ENCODE assay signal across 21 mouse cellular contexts in genomic region chr1:193508271-193508670, GRCm38 (mm10).
DNase-seq lines count a peak whose midpoint lies in the region; ATAC-seq lines count a peak whose summit lies in the region.
"Had no signal": no experiment of that assay in that cellular context is flagged by ENCODE, and none has a peak within 500 bp of the region (broad histone marks: within the 10 kb centered on the region; RNA-seq: fewer than 3 reads in every experiment).

No protein-coding gene starts in this region.

- H3K27me3 ChIP-seq in heart, embryonic 16.5 days (ENCODE audit: control insufficient read depth, insufficient read depth, low read length): no peaks in the 10 kb centered on the region
- H3K27me3 ChIP-seq in limb, embryonic 10.5 days (ENCODE audit: low read depth, poor library complexity, severe bottlenecking): 0 out of 2 replicates have a peak, but pooled peaks cover 17% of the 10 kb centered on the region
- H3K27me3 ChIP-seq: neural tube, embryonic 13.5 days had no signal

- no peak for DNase-seq in heart, postnatal 36 days
- DNase-seq in urinary bladder, postnatal 14 days (ENCODE audit: low spot score): peak; percentile 62
- no peak for DNase-seq in urinary bladder, postnatal 10 days (ENCODE audit: low spot score)
- DNase-seq in limb, embryonic 10.5 days (ENCODE audit: low spot score): no peak
- DNase-seq in cerebellum, postnatal 36 days: no peak
- DNase-seq in adrenal gland, postnatal 10 days: no peak
- no peak for DNase-seq in B cell, adult 2 months
- DNase-seq: adrenal gland, postnatal 14 days; cerebellum, adult 8-10 months; embryo, embryonic 11 days; gastrocnemius, postnatal 36 days; heart, postnatal 4 days; kidney, adult 18-20 months; liver; lung, postnatal 14 days; thymus, postnatal 25 days had no signal

- no peak overlapping the region for H3K4me2 ChIP-seq in heart, embryonic 16.5 days (ENCODE audit: low read depth, low read length)
- H3K4me2 ChIP-seq: heart, embryonic 11.5 days; neural tube, embryonic 13.5 days had no signal

- ATAC-seq in heart, embryonic 16.5 days (replicated peaks; ENCODE audit: extremely low read depth, insufficient read depth, low FRiP score): no peak; the same call in 1 of the 2 replicates

- H3K9me3 ChIP-seq in heart, embryonic 16.5 days (replicated peaks; ENCODE audit: control insufficient read depth, low read length): no peaks in the 10 kb centered on the region
- H3K9me3 ChIP-seq in limb, embryonic 10.5 days (replicated peaks): no peaks in the 10 kb centered on the region
- H3K9me3 ChIP-seq: G1E; neural tube, embryonic 13.5 days had no signal

- no peak overlapping the region for H3K9ac ChIP-seq in heart, embryonic 16.5 days (ENCODE audit: low read length)
- H3K9ac ChIP-seq: neural tube, embryonic 13.5 days had no signal

- intact Hi-C loops in heart, postnatal 36 days (cut with DNase I): loop anchor here (10.0 kb wide), 1 partner anchor 197 kb away; no protein-coding TSS in a partner anchor

- 0 out of 2 replicates have a peak overlapping the region, but pooled peaks have one; percentile 21 for H3K27ac ChIP-seq in heart, embryonic 16.5 days (ENCODE audit: low read length)
- peak overlapping the region; percentile 64; the same call in 1 of the 2 replicates for H3K27ac ChIP-seq in limb, embryonic 10.5 days
- H3K27ac ChIP-seq: left cerebral cortex, adult 2 months; neural tube, embryonic 13.5 days had no signal

- no peak overlapping the region for H3K4me3 ChIP-seq in heart, embryonic 16.5 days (ENCODE audit: low read length)
- H3K4me3 ChIP-seq in limb, embryonic 10.5 days: peak overlapping the region; percentile 22; the same call in 1 of the 2 replicates
- H3K4me3 ChIP-seq: left cerebral cortex, adult 2 months; neural tube, embryonic 13.5 days had no signal

- H3K36me3 ChIP-seq in heart, embryonic 16.5 days (ENCODE audit: control insufficient read depth, insufficient read depth): no peaks in the 10 kb centered on the region
- no peaks in the 10 kb centered on the region for H3K36me3 ChIP-seq in limb, embryonic 10.5 days
- H3K36me3 ChIP-seq: G1E; neural tube, embryonic 13.5 days had no signal

- H3K4me1 ChIP-seq in heart, embryonic 16.5 days (ENCODE audit: control insufficient read depth, insufficient read depth, low read length): no peaks in the 10 kb centered on the region; the same call in 1 of the 2 replicates
- H3K4me1 ChIP-seq in limb, embryonic 10.5 days: peaks cover 24% of the 10 kb centered on the region
